Mouse (Mus musculus): Measurements from ENCODE around the gene Phykpl. TPM values are rescaled to one million over a fixed set of nuclear protein-coding genes. Genes with fewer than 3 reads are reported as not detected.
A peak's percentile ranks its signal among the peaks of the same experiment; 100 is the strongest.

The Phykpl gene
- 17.4 and 17.5 TPM in 2 replicates for polyA plus RNA-seq (2016; fragmentation: Nextera tagmentation; extraction: Ambion mirVana)

DNA sequence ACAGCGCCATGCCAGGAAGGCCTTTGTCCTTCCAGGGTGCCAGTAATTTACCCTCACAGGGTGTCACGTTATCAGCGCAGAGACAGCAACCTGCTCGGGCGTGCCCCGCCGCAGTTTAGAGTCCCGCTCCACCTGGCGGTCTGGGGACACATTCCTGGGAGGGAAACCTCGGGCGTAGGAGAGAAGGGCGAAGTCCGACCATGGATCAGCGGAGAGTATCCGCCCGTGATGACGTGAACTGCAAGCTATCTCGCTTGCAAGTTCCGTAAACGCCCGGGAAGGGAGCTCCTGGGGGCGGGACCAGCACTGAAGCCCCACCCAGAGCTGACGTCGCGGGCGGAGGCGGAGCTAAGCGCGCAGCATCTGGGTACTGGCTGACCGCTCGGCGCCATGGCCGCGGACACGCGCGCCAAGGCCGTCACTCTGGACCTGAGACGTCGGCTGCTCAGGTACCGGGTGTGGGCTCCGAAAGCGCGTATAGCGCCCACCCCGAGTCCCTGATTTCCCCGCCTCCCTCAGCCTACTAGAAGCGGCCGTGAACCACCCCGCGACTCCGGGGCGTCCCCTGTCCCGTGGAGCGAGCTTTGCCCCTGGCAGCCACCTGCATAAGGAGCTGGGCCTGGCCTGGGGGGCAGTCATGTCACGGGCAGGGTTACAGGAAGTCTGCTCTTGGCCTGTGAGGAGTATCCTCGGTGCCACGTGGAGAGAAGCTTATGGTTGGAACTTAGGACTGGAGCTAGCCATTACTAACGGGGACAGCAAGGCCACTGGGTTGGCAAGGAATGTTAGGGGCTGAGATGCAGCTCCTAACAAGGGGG lies at the start of gene Phykpl:
Gene Phykpl, plus strand, starts transcription at position 327 of the 818 bp plus-strand sequence.
- Histone ChIP-seq H3K9ac (peak within 1 kb of the TSS; percentile 83), H3K4me2 (replicated peaks) (peak within 1 kb of the TSS; percentile 82), H3K27ac (peak within 1 kb of the TSS; percentile 94), H3K9me3 (no peaks in the 10 kb centered on the region), H3K4me3 (peak within 1 kb of the TSS; percentile 60), H3K36me3 (peaks cover 39% of the 10 kb centered on the region), H3K27me3 (no peaks in the 10 kb centered on the region), H3K4me1 (peaks cover 14% of the 10 kb centered on the region)
- peak; percentile 85 for ATAC-seq (ENCODE audit: insufficient number of reproducible peaks, insufficient read depth, low FRiP score, low TSS enrichment)
- 0% methylated on average over 59 of the region's 59 CpGs for WGBS

- Histone ChIP-seq H3K27ac (no peak overlapping the region), H3K4me1 (peaks cover 30% of the 10 kb centered on the region)
- WGBS: 18% methylated on average over 7 of the region's 7 CpGs
These were observed 46.2 kb upstream of the Phykpl start for GRCm38 (mm10) chr11:51538388-51538787.

GRCm38 (mm10) chr11:51538919-51539758 lies 45.4 kb upstream of the Phykpl start:
- Histone ChIP-seq H3K4me2 (replicated peaks) (no peak overlapping the region), H3K4me1 (peaks cover 33% of the 10 kb centered on the region), H3K27me3 (no peaks in the 10 kb centered on the region), H3K9ac (no peak overlapping the region), H3K36me3 (no peaks in the 10 kb centered on the region), H3K27ac (peak overlapping the region; percentile 67), H3K9me3 (no peaks in the 10 kb centered on the region), H3K4me3 (no peak overlapping the region)
- ATAC-seq (ENCODE audit: insufficient number of reproducible peaks, insufficient read depth, low FRiP score, low TSS enrichment): 0 out of 2 replicates have a peak, but pooled peaks have one; percentile 5
- 35% methylated on average over 13 of the region's 13 CpGs for WGBS

More at GRCm38 (mm10) chr11:51538388-51538787, 46.2 kb upstream of the Phykpl start:
- Histone ChIP-seq H3K9me3 (no peaks in the 10 kb centered on the region), H3K4me2 (replicated peaks) (no peak overlapping the region), H3K36me3 (no peaks in the 10 kb centered on the region), H3K27me3 (no peaks in the 10 kb centered on the region), H3K9ac (no peak overlapping the region), H3K4me3 (no peak overlapping the region)
- ATAC-seq (ENCODE audit: insufficient number of reproducible peaks, insufficient read depth, low FRiP score, low TSS enrichment): no peak

GRCm38 (mm10) chr11:51539759-51540282 lies 44.7 kb upstream of the Phykpl start:
- H3K4me3 ChIP-seq: no peak overlapping the region
- peak; percentile 52; the same call in 1 of the 2 replicates for ATAC-seq (ENCODE audit: insufficient number of reproducible peaks, insufficient read depth, low FRiP score, low TSS enrichment)
- no peaks in the 10 kb centered on the region for H3K9me3 ChIP-seq
- no peak overlapping the region for H3K4me2 ChIP-seq (replicated peaks)
- H3K27me3 ChIP-seq: no peaks in the 10 kb centered on the region
- H3K4me1 ChIP-seq: peaks cover 37% of the 10 kb centered on the region
- no peak overlapping the region for H3K27ac ChIP-seq
- no peaks in the 10 kb centered on the region for H3K36me3 ChIP-seq
- H3K9ac ChIP-seq: no peak overlapping the region
- 13% methylated on average over 10 of the region's 10 CpGs for WGBS

GRCm38 (mm10) chr11:51542424-51542823 lies 42.1 kb upstream of the Phykpl start:
- Histone ChIP-seq H3K27ac (peak overlapping the region; percentile 83), H3K4me2 (replicated peaks) (no peak overlapping the region), H3K9me3 (no peaks in the 10 kb centered on the region), H3K9ac (no peak overlapping the region), H3K4me3 (no peak overlapping the region), H3K4me1 (peaks cover 49% of the 10 kb centered on the region), H3K27me3 (no peaks in the 10 kb centered on the region), H3K36me3 (no peaks in the 10 kb centered on the region)
- 17% methylated on average over 9 of the region's 9 CpGs for WGBS
- ATAC-seq (ENCODE audit: insufficient number of reproducible peaks, insufficient read depth, low FRiP score, low TSS enrichment): no peak

DNA sequence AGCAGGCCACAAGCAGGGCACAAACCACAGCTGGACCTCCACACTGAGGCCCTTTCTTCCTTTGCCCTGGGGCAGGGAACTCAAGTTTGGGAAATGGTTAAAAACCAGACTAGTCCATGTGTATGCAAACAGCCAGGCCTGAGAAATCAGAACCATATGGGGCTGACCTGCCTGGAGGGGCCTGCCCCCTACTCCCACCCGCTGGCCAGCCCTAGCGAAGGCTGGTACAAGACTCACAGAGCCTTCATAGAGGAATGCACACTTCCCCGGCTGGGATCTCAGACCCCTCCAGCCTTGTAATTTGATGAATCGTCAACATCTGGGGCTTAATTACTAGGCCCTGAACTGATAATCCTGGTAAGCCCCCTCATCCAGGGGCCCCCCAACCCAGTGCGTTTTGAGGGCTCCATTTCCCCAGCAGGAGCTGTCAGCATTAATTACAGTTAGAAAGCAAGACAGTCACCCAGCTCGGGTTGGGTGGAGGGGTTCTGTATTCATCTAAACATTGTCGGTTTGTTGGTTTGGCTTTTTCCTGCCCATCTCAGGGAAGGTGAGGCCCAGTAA lies 41.0 kb upstream of the Phykpl start:
- H3K4me1 ChIP-seq: peaks cover 49% of the 10 kb centered on the region
- no peaks in the 10 kb centered on the region for H3K27me3 ChIP-seq
- no peaks in the 10 kb centered on the region for H3K9me3 ChIP-seq
- H3K36me3 ChIP-seq: no peaks in the 10 kb centered on the region
- WGBS: 7% methylated on average over 7 of the region's 7 CpGs
- no peak overlapping the region for H3K4me3 ChIP-seq
- no peak overlapping the region for H3K9ac ChIP-seq
- ATAC-seq (ENCODE audit: insufficient number of reproducible peaks, insufficient read depth, low FRiP score, low TSS enrichment): peak; percentile 58; the same call in 1 of the 2 replicates
- H3K4me2 ChIP-seq (replicated peaks): no peak overlapping the region
- H3K27ac ChIP-seq: peak overlapping the region; percentile 85

DNA sequence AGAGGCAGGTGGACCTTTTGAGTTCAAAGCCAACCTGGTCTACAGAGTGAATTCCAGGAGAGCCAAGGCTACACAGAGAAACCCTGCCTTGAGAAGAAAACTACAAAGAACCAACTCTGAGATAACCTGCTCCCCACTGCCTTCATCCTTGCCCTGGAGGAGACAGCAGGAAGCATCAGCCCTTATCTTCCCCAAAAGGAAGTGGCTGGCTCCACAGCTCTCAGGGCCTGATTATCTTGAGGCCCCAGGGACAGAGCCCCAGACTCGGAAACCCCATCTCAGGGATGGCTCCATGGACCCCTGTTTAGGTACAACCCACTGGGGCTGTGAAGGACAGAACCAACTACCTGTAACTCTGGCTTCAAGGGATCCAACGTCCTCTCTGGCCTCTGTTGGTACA lies 40.1 kb upstream of the Phykpl start:
- Histone ChIP-seq H3K4me3 (no peak overlapping the region), H3K4me1 (peaks cover 41% of the 10 kb centered on the region), H3K9ac (no peak overlapping the region), H3K27ac (no peak overlapping the region), H3K27me3 (no peaks in the 10 kb centered on the region), H3K4me2 (replicated peaks) (no peak overlapping the region), H3K9me3 (no peaks in the 10 kb centered on the region), H3K36me3 (no peaks in the 10 kb centered on the region)
- ATAC-seq (ENCODE audit: insufficient number of reproducible peaks, insufficient read depth, low FRiP score, low TSS enrichment): no peak
- 43% methylated on average over 2 of the region's 2 CpGs for WGBS

- no peak overlapping the region for H3K4me3 ChIP-seq
- H3K9ac ChIP-seq: no peak overlapping the region
- H3K27me3 ChIP-seq: no peaks in the 10 kb centered on the region
- no peak overlapping the region for H3K27ac ChIP-seq
- peaks cover 41% of the 10 kb centered on the region for H3K4me1 ChIP-seq
- ATAC-seq (ENCODE audit: insufficient number of reproducible peaks, insufficient read depth, low FRiP score, low TSS enrichment): no peak
- H3K36me3 ChIP-seq: no peaks in the 10 kb centered on the region
- WGBS: 43% methylated on average over 4 of the region's 4 CpGs
- no peak overlapping the region for H3K4me2 ChIP-seq (replicated peaks)
- no peaks in the 10 kb centered on the region for H3K9me3 ChIP-seq
These were observed 38.7 kb upstream of the Phykpl start for GRCm38 (mm10) chr11:51545811-51546210.

GRCm38 (mm10) chr11:51551253-51551652 lies 33.3 kb upstream of the Phykpl start:
- H3K27ac ChIP-seq: peak overlapping the region; percentile 54; the same call in 1 of the 2 replicates
- no peak overlapping the region for H3K9ac ChIP-seq
- ATAC-seq (ENCODE audit: insufficient number of reproducible peaks, insufficient read depth, low FRiP score, low TSS enrichment): no peak
- H3K36me3 ChIP-seq: no peaks in the 10 kb centered on the region
- H3K4me1 ChIP-seq: peaks cover 8% of the 10 kb centered on the region
- no peaks in the 10 kb centered on the region for H3K27me3 ChIP-seq
- no peaks in the 10 kb centered on the region for H3K9me3 ChIP-seq
- H3K4me3 ChIP-seq: no peak overlapping the region
- WGBS: 55% methylated on average over 5 of the region's 5 CpGs
- no peak overlapping the region for H3K4me2 ChIP-seq (replicated peaks)

- Histone ChIP-seq H3K4me1 (peaks cover 8% of the 10 kb centered on the region), H3K9me3 (no peaks in the 10 kb centered on the region), H3K27me3 (no peaks in the 10 kb centered on the region), H3K36me3 (no peaks in the 10 kb centered on the region), H3K27ac (no peak overlapping the region), H3K4me2 (replicated peaks) (no peak overlapping the region), H3K4me3 (no peak overlapping the region), H3K9ac (no peak overlapping the region)
- 69% methylated on average over 3 of the region's 3 CpGs for WGBS
- no peak for ATAC-seq (ENCODE audit: insufficient number of reproducible peaks, insufficient read depth, low FRiP score, low TSS enrichment)
These were observed 32.5 kb upstream of the Phykpl start for GRCm38 (mm10) chr11:51552091-51552490.

GRCm38 (mm10) chr11:51554590-51554989 lies 30.0 kb upstream of the Phykpl start:
- no peak overlapping the region for H3K9ac ChIP-seq
- H3K27me3 ChIP-seq: no peaks in the 10 kb centered on the region
- H3K4me3 ChIP-seq: peak overlapping the region; percentile 14; the same call in 1 of the 2 replicates
- H3K4me2 ChIP-seq (replicated peaks): no peak overlapping the region
- ATAC-seq (ENCODE audit: insufficient number of reproducible peaks, insufficient read depth, low FRiP score, low TSS enrichment): no peak
- 0 out of 2 replicates have a peak overlapping the region, but pooled peaks have one; percentile 36 for H3K27ac ChIP-seq
- no peaks in the 10 kb centered on the region for H3K9me3 ChIP-seq
- H3K4me1 ChIP-seq: peaks cover 8% of the 10 kb centered on the region
- H3K36me3 ChIP-seq: no peaks in the 10 kb centered on the region
- WGBS: 58% methylated on average over 9 of the region's 10 CpGs
